7 mouse cellular contexts compared by ENCODE assay signal in the genomic region with DNA sequence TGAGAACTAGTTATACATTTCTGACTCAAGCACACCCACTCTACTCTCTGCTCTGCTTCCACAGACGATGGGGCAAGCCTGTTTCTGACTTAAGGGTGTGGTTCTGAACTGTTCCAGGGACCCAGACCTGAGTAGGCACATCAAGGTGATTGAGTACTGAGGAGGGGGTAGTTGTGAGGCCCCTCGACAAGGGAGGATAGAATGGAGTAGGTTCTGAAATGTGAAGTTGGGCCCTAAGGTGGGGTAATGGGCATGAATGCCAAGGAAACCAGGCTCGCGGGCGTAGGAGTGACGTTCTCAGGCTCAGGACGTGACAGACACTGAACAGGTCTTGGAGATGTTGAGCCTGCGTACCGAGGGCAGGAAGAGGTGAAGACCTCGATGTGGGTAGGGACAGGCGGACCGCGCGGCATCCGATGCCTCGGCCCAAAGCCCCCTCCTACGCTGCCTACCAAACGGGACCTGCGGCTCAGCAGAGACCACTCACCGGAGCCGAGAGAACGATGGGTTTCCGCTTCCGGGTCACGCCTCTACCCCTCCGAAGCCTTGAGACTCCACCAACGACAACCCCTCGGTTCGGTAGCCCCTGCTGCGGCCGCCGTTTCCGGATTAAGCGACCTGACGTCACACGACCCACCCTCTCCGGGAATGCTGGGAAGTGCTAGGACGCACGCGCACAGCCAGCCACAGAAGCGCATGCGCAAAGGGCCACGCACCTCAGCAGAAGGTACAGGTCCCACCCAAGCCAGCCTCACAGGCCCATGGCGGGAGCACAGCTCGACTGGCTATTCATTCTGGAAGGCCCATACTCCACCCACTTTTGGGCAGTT. TPM values are rescaled to one million over a fixed set of nuclear protein-coding genes. Genes with fewer than 3 reads are reported as not detected.
DNase-seq lines count a peak whose midpoint lies in the region; ATAC-seq and TF ChIP-seq lines count a peak whose summit lies in the region.

A gene (minus strand): TSS at position 660 of the 830 bp plus-strand sequence.

- intact Hi-C loops in left cerebral cortex, postnatal 4 days (cut with DNase I): no loop called here

- no peaks in the 10 kb centered on the region for H3K9me3 ChIP-seq in intestine, postnatal 0 days (ENCODE audit: control insufficient read depth)
- H3K9me3 ChIP-seq in midbrain, embryonic 12.5 days: no peaks in the 10 kb centered on the region

- H3K4me3 ChIP-seq in intestine, postnatal 0 days (ENCODE audit: low read depth, low read length): peak within 1 kb of the TSS; percentile 69
- H3K4me3 ChIP-seq in midbrain, embryonic 12.5 days: peak within 1 kb of the TSS; percentile 55
- H3K4me3 ChIP-seq in small intestine, adult 2 months (ENCODE audit: low read depth, low read length): peak within 1 kb of the TSS; percentile 88

- peak within 1 kb of the TSS; percentile 95 for H3K27ac ChIP-seq in intestine, postnatal 0 days (ENCODE audit: low read depth, low read length)
- peak within 1 kb of the TSS; percentile 90 for H3K27ac ChIP-seq in midbrain, embryonic 12.5 days (replicated peaks)
- H3K27ac ChIP-seq in small intestine, adult 2 months (ENCODE audit: insufficient read depth, low read depth, low read length): peak within 1 kb of the TSS; percentile 97

- peak within 1 kb of the TSS; percentile 85 for H3K9ac ChIP-seq in intestine, postnatal 0 days (ENCODE audit: low read depth, low read length)
- peak within 1 kb of the TSS; percentile 71 for H3K9ac ChIP-seq in midbrain, embryonic 12.5 days (replicated peaks)

- peak within 1 kb of the TSS; percentile 84 for H3K4me2 ChIP-seq in intestine, postnatal 0 days (replicated peaks; ENCODE audit: low read depth)
- peak within 1 kb of the TSS; percentile 78 for H3K4me2 ChIP-seq in midbrain, embryonic 12.5 days (replicated peaks)

- no peak; the same call in 1 of the 2 replicates for TF ChIP-seq POLR2A in small intestine, adult 2 months (IDR thresholded peaks at IDR 0.05; ENCODE audit: low read depth, low read length)

- TF ChIP-seq CTCF in intestine, postnatal 0 days (IDR thresholded peaks at IDR 0.05; ENCODE audit: low read depth): no peak
- TF ChIP-seq CTCF in small intestine, adult 2 months (IDR thresholded peaks at IDR 0.05; ENCODE audit: extremely low read depth, insufficient read length, insufficient replicate concordance, low read depth, low read length): no peak

- H3K27me3 ChIP-seq in intestine, postnatal 0 days (replicated peaks; ENCODE audit: control insufficient read depth, insufficient read depth, low read length): no peaks in the 10 kb centered on the region
- no peaks in the 10 kb centered on the region for H3K27me3 ChIP-seq in midbrain, embryonic 12.5 days
- no peaks in the 10 kb centered on the region for H3K27me3 ChIP-seq in small intestine, adult 2 months (ENCODE audit: control insufficient read depth, insufficient read depth, low read length)

- DNase-seq in adrenal gland, adult 8-10 months: peak; percentile 98
- DNase-seq in embryo, embryonic 9.5 days (ENCODE audit: extremely low spot score): peak; percentile 98
- no peak for DNase-seq in gonadal fat pad, adult 2 months (ENCODE audit: low read depth)
- DNase-seq in left cerebral cortex, postnatal 4 days: peak; percentile 98

- peaks cover 43% of the 10 kb centered on the region for H3K36me3 ChIP-seq in intestine, postnatal 0 days (ENCODE audit: control insufficient read depth, insufficient read depth)
- peaks cover 51% of the 10 kb centered on the region for H3K36me3 ChIP-seq in midbrain, embryonic 12.5 days
- H3K36me3 ChIP-seq in small intestine, adult 2 months (ENCODE audit: control insufficient read depth, insufficient read depth, low read length): peaks cover 39% of the 10 kb centered on the region

- 0 out of 2 replicates have a peak, but pooled peaks cover 6% of the 10 kb centered on the region for H3K4me1 ChIP-seq in intestine, postnatal 0 days (replicated peaks; ENCODE audit: control insufficient read depth, insufficient read depth, low read length)
- peaks cover 37% of the 10 kb centered on the region for H3K4me1 ChIP-seq in midbrain, embryonic 12.5 days
- peaks cover 17% of the 10 kb centered on the region for H3K4me1 ChIP-seq in small intestine, adult 2 months (ENCODE audit: control insufficient read depth, insufficient read depth, insufficient read length, low read length)

- peak; percentile 49 for ATAC-seq in intestine, postnatal 0 days
- ATAC-seq in midbrain, embryonic 12.5 days (ENCODE audit: low FRiP score, low read depth): peak; percentile 80

- under 1% methylated on average over 44 of the region's 45 CpGs for WGBS in intestine, postnatal 0 days
- WGBS in midbrain, embryonic 12.5 days: under 1% methylated on average over 45 of the region's 45 CpGs
- under 1% methylated on average over 45 of the region's 45 CpGs for WGBS in small intestine, adult 2 months

RNA-seq across cellular contexts. Expression of the gene that starts here (rescaled TPM):
- total RNA-seq in adrenal gland, adult 8-10 months (2022): 100 to 1,000 TPM; 235 to 249 (median 240) TPM
- 116 and 142 TPM in 2 replicates for polyA plus RNA-seq in gonadal fat pad, adult 2 months (2012; rRNA removed)
- polyA plus RNA-seq in intestine, postnatal 0 days (2015; fragmentation: Nextera tagmentation; extraction: Ambion mirVana): 323 and 329 TPM in 2 replicates
- 100 to 1,000 TPM; 120 to 122 TPM for total RNA-seq in left cerebral cortex, postnatal 4 days (2021)
- 139 and 150 TPM in 2 replicates for polyA plus RNA-seq in midbrain, embryonic 12.5 days (2016; fragmentation: Nextera tagmentation; extraction: Ambion mirVana)
- 58.3 and 102 TPM in 2 replicates for polyA plus RNA-seq in small intestine, adult 2 months (2012; rRNA removed)
